Mouse (Mus musculus): Measurements from ENCODE around the gene Cmtm5. TPM values are rescaled to one million over a fixed set of nuclear protein-coding genes. Genes with fewer than 3 reads are reported as not detected.

Cmtm5 gene
- polyA plus RNA-seq, 1 experiment, result not detected

- Histone ChIP-seq H3K4me3 (no peak overlapping the region), H3K4me2 (ENCODE audit: low read depth) (no peak overlapping the region), H3K27me3 (ENCODE audit: control insufficient read depth, insufficient read depth, insufficient read length) (peaks cover 55% of the 10 kb centered on the region), H3ac (ENCODE audit: control insufficient read depth, insufficient read length) (no peak overlapping the region), H3K36me3 (ENCODE audit: control insufficient read depth, insufficient read depth) (no peaks in the 10 kb centered on the region), H3K79me2 (ENCODE audit: control insufficient read depth, insufficient read depth) (no peaks in the 10 kb centered on the region)
- no peak for TF ChIP-seq TCF12 (IDR thresholded peaks at IDR 0.05; ENCODE audit: insufficient read depth, poor library complexity, severe bottlenecking)
- TF ChIP-seq POLR2AphosphoS2 (IDR thresholded peaks at IDR 0.05; ENCODE audit: insufficient read length, low read depth), result no peak
- no peak for TF ChIP-seq REST (IDR thresholded peaks at IDR 0.05; ENCODE audit: insufficient read depth, insufficient read length)
- TF ChIP-seq SRF (IDR thresholded peaks at IDR 0.05; ENCODE audit: control insufficient read depth, insufficient read length, low read depth), result no peak
- no peak for TF ChIP-seq POLR2A (IDR thresholded peaks at IDR 0.05; ENCODE audit: insufficient read length, low read depth)
- TF ChIP-seq E2F4 (IDR thresholded peaks at IDR 0.05; ENCODE audit: insufficient read depth), result no peak
- TF ChIP-seq MAX (IDR thresholded peaks at IDR 0.05; ENCODE audit: low read depth), result no peak
- no peak for TF ChIP-seq CEBPB (IDR thresholded peaks at IDR 0.05; ENCODE audit: insufficient read depth, poor library complexity, severe bottlenecking)
- no peak for TF ChIP-seq MYOD1 (IDR thresholded peaks at IDR 0.05; ENCODE audit: control insufficient read depth in 1 of 3, insufficient read length in 2 of 3, low read depth in 2 of 3)
- no peak for TF ChIP-seq USF1 (IDR thresholded peaks at IDR 0.05; ENCODE audit: low read depth)
- TF ChIP-seq MYOG (IDR thresholded peaks at IDR 0.05; ENCODE audit: control insufficient read depth in 1 of 3, insufficient read depth in 1 of 3, insufficient read length in 2 of 3, low read depth in 2 of 3), result no peak
- TF ChIP-seq TCF3 (IDR thresholded peaks at IDR 0.05; ENCODE audit: insufficient read length, low read depth), result no peak
These were observed 29.0 kb downstream of the Cmtm5 start for GRCm38 (mm10) chr14:54965044-54965443.

- Histone ChIP-seq H3K27me3 (ENCODE audit: control insufficient read depth, insufficient read depth, insufficient read length) (peaks cover 59% of the 10 kb centered on the region), H3ac (ENCODE audit: control insufficient read depth, insufficient read length) (no peak overlapping the region), H3K4me2 (ENCODE audit: low read depth) (no peak overlapping the region), H3K4me3 (no peak overlapping the region), H3K79me2 (ENCODE audit: control insufficient read depth, insufficient read depth) (no peaks in the 10 kb centered on the region), H3K36me3 (ENCODE audit: control insufficient read depth, insufficient read depth) (no peaks in the 10 kb centered on the region)
- no peak for TF ChIP-seq MYOG (IDR thresholded peaks at IDR 0.05; ENCODE audit: control insufficient read depth in 1 of 3, insufficient read depth in 1 of 3, insufficient read length in 2 of 3, low read depth in 2 of 3)
- no peak for TF ChIP-seq REST (IDR thresholded peaks at IDR 0.05; ENCODE audit: insufficient read depth, insufficient read length)
- TF ChIP-seq SRF (IDR thresholded peaks at IDR 0.05; ENCODE audit: control insufficient read depth, insufficient read length, low read depth), result no peak
- TF ChIP-seq TCF12 (IDR thresholded peaks at IDR 0.05; ENCODE audit: insufficient read depth, poor library complexity, severe bottlenecking), result no peak
- TF ChIP-seq E2F4 (IDR thresholded peaks at IDR 0.05; ENCODE audit: insufficient read depth), result no peak
- TF ChIP-seq USF1 (IDR thresholded peaks at IDR 0.05; ENCODE audit: low read depth), result no peak
- no peak for TF ChIP-seq CEBPB (IDR thresholded peaks at IDR 0.05; ENCODE audit: insufficient read depth, poor library complexity, severe bottlenecking)
These were observed 29.6 kb downstream of the Cmtm5 start for GRCm38 (mm10) chr14:54965631-54966030.

- Histone ChIP-seq H3K4me3 (no peak within 1 kb of the TSS), H3ac (ENCODE audit: control insufficient read depth, insufficient read length) (no peak within 1 kb of the TSS), H3K4me2 (ENCODE audit: low read depth) (no peak within 1 kb of the TSS), H3K79me2 (ENCODE audit: control insufficient read depth, insufficient read depth) (no peaks in the 10 kb centered on the region), H3K36me3 (ENCODE audit: control insufficient read depth, insufficient read depth) (no peaks in the 10 kb centered on the region), H3K27me3 (ENCODE audit: control insufficient read depth, insufficient read depth, insufficient read length) (peaks cover 51% of the 10 kb centered on the region)
- TF ChIP-seq MAX (IDR thresholded peaks at IDR 0.05; ENCODE audit: low read depth), result no peak
- no peak for TF ChIP-seq TCF12 (IDR thresholded peaks at IDR 0.05; ENCODE audit: insufficient read depth, poor library complexity, severe bottlenecking)
- no peak for TF ChIP-seq REST (IDR thresholded peaks at IDR 0.05; ENCODE audit: insufficient read depth, insufficient read length)
- no peak for TF ChIP-seq E2F4 (IDR thresholded peaks at IDR 0.05; ENCODE audit: insufficient read depth)
- no peak for TF ChIP-seq POLR2AphosphoS2 (IDR thresholded peaks at IDR 0.05; ENCODE audit: insufficient read length, low read depth)
- TF ChIP-seq USF1 (IDR thresholded peaks at IDR 0.05; ENCODE audit: low read depth), result no peak
- TF ChIP-seq POLR2A (IDR thresholded peaks at IDR 0.05; ENCODE audit: insufficient read length, low read depth), result no peak
- no peak for TF ChIP-seq MYOG (IDR thresholded peaks at IDR 0.05; ENCODE audit: control insufficient read depth in 1 of 3, insufficient read depth in 1 of 3, insufficient read length in 2 of 3, low read depth in 2 of 3)
- TF ChIP-seq CEBPB (IDR thresholded peaks at IDR 0.05; ENCODE audit: insufficient read depth, poor library complexity, severe bottlenecking), result no peak
- TF ChIP-seq SRF (IDR thresholded peaks at IDR 0.05; ENCODE audit: control insufficient read depth, insufficient read length, low read depth), result no peak
These were observed 30.4 kb downstream of the Cmtm5 start, which contains the start of gene Myh6 for GRCm38 (mm10) chr14:54966320-54966977. Gene Myh6 (minus strand): TSS chr14:54966927.

- H3K4me2 ChIP-seq (ENCODE audit: low read depth), result no peak overlapping the region
- no peak for TF ChIP-seq MAX (IDR thresholded peaks at IDR 0.05; ENCODE audit: low read depth)
- no peak for TF ChIP-seq POLR2AphosphoS2 (IDR thresholded peaks at IDR 0.05; ENCODE audit: insufficient read length, low read depth)
- TF ChIP-seq SRF (IDR thresholded peaks at IDR 0.05; ENCODE audit: control insufficient read depth, insufficient read length, low read depth), result no peak
- TF ChIP-seq TCF3 (IDR thresholded peaks at IDR 0.05; ENCODE audit: insufficient read length, low read depth), result no peak
- TF ChIP-seq E2F4 (IDR thresholded peaks at IDR 0.05; ENCODE audit: insufficient read depth), result no peak
- TF ChIP-seq TCF12 (IDR thresholded peaks at IDR 0.05; ENCODE audit: insufficient read depth, poor library complexity, severe bottlenecking), result no peak
- TF ChIP-seq POLR2A (IDR thresholded peaks at IDR 0.05; ENCODE audit: insufficient read length, low read depth), result no peak
- no peak for TF ChIP-seq CEBPB (IDR thresholded peaks at IDR 0.05; ENCODE audit: insufficient read depth, poor library complexity, severe bottlenecking)
- TF ChIP-seq REST (IDR thresholded peaks at IDR 0.05; ENCODE audit: insufficient read depth, insufficient read length), result no peak
- H3K27me3 ChIP-seq (ENCODE audit: control insufficient read depth, insufficient read depth, insufficient read length), result peaks cover 50% of the 10 kb centered on the region
- no peaks in the 10 kb centered on the region for H3K79me2 ChIP-seq (ENCODE audit: control insufficient read depth, insufficient read depth)
- no peak overlapping the region for H3ac ChIP-seq (ENCODE audit: control insufficient read depth, insufficient read length)
- H3K36me3 ChIP-seq (ENCODE audit: control insufficient read depth, insufficient read depth), result no peaks in the 10 kb centered on the region
- H3K4me3 ChIP-seq, result no peak overlapping the region
These were observed 31.8 kb downstream of the Cmtm5 start for GRCm38 (mm10) chr14:54967874-54968273.
